Mouse (Mus musculus) kidney, postnatal 36 days (tissue): Measurements from ENCODE around the gene Ift57.

ENCODE experiments used
- DNase-seq, 2 experiments: peaks; one replicate each; pipeline ENCODE4 v3.0.0; 2021 to 2022; ENCODE audit warnings: mixed read lengths in 2 of 2

The Ift57 gene

DNA sequence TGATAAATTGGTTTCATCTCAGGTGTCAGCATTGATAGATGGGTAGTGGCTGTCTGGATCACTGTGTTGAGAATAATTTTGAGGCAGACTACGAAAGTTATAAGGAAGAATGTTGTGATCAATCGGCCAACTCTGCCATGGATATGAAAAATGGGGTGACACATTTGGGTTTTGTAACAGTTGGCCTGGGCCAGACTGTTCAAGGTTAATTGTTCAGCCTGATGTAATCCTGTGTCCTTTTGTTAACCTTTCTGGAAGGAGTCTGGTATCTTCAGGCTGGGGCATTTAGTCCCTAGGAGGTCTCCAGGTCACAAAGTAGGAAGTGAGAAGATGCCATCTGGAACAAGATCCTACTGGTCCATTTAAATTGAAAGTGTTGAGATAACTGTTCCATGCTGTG lies 97.2 kb downstream of the Ift57 start:
- DNase-seq: no peak

- DNase-seq: no peak
Measured at GRCm38 (mm10) chr16:49796954-49797353, 97.9 kb downstream of the Ift57 start.

DNA sequence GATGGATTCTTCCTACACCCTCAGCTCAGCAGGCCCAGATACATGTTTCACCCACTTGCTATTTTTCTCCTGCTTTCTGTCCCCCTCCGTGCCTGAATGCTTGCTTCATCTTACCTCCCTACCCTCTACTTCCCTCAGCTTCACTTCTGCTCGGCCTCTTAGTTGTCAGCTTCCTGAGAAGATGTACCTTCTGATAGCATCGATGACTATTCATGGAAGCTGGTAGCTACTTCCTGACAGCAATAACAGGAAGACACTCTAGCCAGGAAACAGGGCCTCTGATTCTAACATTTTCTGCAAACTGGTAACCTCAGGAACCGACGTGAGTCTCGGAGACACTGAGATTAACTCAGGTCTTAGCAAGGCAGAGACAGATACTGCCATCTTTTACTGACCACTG lies 99.8 kb downstream of the Ift57 start:
- peak in 1 of 2 experiments; percentile 31 for DNase-seq

DNA sequence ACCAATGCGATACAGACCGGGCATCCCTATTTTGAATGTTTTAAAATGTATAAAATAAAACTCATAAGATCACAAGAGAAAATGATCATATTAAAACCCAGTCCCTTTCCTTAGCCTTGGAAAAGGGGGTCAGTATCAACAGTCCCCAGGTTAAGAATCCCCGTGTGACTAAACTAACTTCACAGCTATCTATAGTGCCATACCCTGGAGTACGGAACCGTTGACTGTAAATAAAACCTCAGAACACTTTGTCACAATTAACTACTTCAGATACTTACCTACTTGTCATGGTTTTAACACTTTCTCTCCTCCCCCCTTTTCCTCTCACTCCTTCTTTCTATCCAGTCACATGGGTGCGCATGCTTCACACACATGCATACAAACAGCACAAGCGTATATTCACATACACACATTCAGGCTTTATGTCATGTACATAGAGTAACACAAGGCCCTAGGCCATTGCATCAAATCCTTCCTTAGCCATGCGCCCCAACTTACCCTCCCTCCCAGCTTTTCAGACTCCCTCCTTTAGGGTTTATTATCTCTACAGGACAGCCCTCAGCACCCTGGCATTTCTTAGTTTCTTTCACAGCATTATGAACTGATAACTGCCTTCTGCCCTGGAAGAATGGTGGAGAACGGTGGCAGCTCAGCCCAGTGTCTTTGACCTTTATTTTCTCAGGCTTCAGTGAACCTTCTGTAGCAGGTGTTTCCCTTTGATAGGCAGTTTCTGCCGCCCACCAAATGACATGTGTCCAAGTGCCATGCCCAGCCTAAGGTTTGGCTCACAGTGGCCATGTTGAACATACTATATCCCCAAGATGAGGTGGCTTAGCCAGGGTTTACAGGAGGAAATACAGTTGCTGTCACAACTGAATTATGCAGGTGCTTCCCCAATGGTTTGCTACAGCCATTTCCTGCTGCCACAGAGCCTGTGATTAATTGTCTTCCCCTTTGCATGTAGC lies 100.8 kb downstream of the Ift57 start, which contains the start of gene Cd47:
TSS of gene Cd47 (plus strand) at position 937 of the 965 bp plus-strand sequence.
- peak; percentile 51 to 61 for DNase-seq

DNA sequence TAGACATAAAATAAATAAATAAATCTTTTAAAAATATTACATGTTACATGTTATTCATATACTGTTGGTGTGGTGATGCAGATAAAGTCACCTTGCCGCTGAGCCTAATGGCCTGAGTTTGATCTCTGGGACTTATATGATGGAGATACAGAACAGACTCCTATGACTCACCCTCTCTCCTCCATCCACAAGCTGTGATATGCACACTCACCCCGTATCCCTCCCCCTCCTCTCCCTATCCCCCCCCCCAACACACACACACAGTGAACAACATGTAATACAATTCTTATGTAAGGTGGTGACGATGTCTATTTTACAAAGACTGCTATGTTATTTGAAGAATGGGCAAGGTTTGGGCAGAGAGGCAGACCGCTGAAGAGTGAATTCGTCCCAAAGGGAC lies 102.0 kb downstream of the Ift57 start:
- DNase-seq: no peak

- no peak for DNase-seq
Measured at GRCm38 (mm10) chr16:49801399-49801798, 102.4 kb downstream of the Ift57 start.

DNA sequence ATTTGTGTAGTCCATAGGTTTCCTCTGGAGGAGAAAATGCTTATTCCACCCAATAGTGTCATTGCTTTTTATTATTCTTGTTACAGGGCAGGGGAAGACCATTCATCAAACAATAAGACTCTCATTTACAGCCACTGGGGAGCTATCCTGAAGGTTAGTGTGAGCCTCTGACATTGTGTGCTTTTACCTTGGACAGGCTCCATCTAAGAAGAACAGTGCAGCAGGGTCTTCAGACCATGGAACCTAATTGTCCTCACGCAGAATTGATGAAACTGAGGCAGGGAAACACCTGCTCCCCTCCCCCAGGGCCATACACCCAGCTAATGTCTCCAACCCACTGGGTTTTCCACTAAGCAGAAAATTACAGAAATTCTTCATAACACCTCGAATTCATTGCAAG lies 104.0 kb downstream of the Ift57 start:
- no peak for DNase-seq

DNA sequence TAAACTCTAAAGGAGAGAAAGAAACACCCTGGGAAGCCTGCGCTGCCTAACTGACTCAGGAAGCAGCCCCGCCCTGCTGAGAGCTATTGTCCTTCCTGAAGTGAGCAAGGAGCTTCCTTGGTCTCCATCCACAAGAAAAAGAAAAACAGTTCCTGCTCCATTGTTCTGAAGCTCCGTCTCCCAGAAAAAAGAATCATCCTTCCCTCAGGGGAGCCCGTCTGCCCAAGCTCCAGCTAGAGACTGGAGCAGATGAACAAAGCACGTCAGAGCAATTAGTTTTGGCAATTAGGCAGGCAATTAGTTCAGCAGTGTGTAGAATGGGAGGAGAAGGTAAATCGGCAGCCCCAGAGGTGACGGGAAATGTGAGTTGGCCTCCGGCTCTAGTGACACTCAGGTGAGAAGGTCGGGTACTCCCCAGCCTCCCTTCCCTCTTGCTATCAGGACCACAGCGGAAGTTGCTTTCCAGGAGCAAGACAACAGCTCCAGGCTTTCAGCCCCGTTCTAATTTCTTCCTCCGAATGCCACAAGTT lies 105.0 kb downstream of the Ift57 start:
- DNase-seq: peak; percentile 50 to 55

GRCm38 (mm10) chr16:49806920-49807319 lies 107.9 kb downstream of the Ift57 start:
- DNase-seq: no peak

- no peak for DNase-seq
Measured at GRCm38 (mm10) chr16:49807419-49807841, 108.4 kb downstream of the Ift57 start.

GRCm38 (mm10) chr16:49807862-49808430 lies 108.9 kb downstream of the Ift57 start:
- no peak for DNase-seq

DNA sequence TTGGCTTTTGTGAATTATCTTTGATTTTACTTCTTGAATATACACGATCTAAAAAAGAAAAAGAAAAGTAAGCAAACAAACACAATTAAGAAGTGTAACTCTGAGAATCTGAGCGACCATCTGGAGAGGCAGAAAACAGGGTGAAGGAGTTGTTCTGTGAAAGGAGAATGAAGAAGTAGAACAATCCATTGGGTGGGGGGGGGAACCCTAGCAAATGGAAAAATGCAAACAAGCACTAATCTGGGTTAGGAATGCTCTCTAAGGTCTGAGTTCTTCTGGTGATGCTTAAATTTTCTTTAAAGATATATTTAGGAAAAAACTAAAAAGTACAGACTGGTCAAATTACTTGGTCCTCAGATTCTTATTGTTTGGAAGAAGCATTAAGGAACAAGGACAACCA lies 112.9 kb downstream of the Ift57 start:
- no peak for DNase-seq

DNA sequence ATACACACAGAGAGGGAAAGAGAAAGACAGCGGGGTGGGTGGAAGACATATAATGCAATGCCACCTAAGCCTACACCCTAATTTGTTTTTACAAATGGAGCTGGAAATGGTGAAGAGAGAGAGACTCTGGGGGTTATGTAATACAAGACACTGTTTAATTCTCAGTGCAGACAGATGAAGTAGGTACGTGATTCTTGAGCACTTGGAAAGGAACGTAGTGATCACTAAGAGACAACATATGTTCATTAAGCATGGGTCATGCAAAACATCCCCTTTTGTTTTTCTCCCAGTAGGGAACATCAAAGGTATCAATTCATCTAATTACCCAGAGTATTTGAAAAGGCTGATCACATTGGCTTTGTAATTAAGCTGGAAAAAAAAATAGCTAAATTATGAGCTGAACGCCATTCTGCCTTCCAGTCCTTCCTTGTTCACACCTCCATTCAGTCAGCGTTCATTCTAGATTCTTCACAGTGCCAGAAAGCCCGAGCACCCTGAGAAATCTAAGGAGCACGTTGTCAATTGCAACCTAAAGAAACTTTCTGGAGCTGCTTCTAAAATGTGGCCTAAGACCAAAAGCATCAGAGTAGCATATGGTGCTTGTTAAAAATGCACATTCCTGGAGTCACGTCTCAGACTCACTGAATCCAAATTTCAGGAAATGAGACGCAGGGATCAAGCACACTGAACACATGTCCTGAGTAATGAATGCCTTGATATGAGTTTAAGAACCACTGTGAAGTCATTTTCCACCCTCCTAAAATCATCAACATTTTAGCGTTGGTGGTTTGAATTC lies 114.0 kb downstream of the Ift57 start:
- no peak for DNase-seq

GRCm38 (mm10) chr16:49814419-49814818 lies 115.4 kb downstream of the Ift57 start:
- no peak for DNase-seq
